Mouse (Mus musculus): ENCODE results near the gene Casp6.
A peak's percentile ranks its signal among the peaks of the same experiment; 100 is the strongest.

GRCm38 (mm10) chr3:129863698-129864097 is 37.5 kb upstream of the Casp6 start:
- TF ChIP-seq CTCF (IDR thresholded peaks at IDR 0.05; ENCODE audit: low read depth, low read length): peak; percentile 55; the same call in 1 of the 2 replicates
- no peak for TF ChIP-seq POLR2A (IDR thresholded peaks at IDR 0.05; ENCODE audit: borderline replicate concordance, low read depth, low read length)
